Mouse (Mus musculus) heart, adult 2 months (tissue): ENCODE measurements around the gene Rfx5. TPM values are rescaled to one million over a fixed set of nuclear protein-coding genes. Genes with fewer than 3 reads are reported as not detected.

Source experiments
- DNase-seq, 2 experiments: peaks; one replicate each; pipeline ENCODE4 v3.0.0; 2021
- H3K27ac ChIP-seq: fragments of 200-600 bp; 2 replicates; pipeline ENCODE4 v1.8.1; 2022
- H3K27me3 ChIP-seq: fragments of 200-500 bp; 2 replicates; pipeline ENCODE4 v1.6.1; 2012; ENCODE audit warnings: mild to moderate bottlenecking, low read length, inconsistent platforms, mixed read lengths; ENCODE audit not compliant: control insufficient read depth, insufficient read depth
- H3K36me3 ChIP-seq: fragments of 200-500 bp; 2 replicates; pipeline ENCODE4 v1.6.1; 2012; ENCODE audit warnings: low read length, inconsistent platforms; ENCODE audit not compliant: control insufficient read depth, insufficient read depth
- H3K4me1 ChIP-seq: fragments of 200-500 bp; 2 replicates; pipeline ENCODE4 v1.6.1; 2011; ENCODE audit warnings: low read length; ENCODE audit not compliant: control insufficient read depth, insufficient read depth
- H3K4me3 ChIP-seq: fragments of 200-600 bp; 2 replicates; pipeline ENCODE4 v1.8.1; 2022
- H3K79me2 ChIP-seq: fragments of 200-500 bp; replicated peaks from 2 replicates; pipeline ENCODE4 v1.6.1; 2012; ENCODE audit warnings: mild to moderate bottlenecking, inconsistent platforms, low read length, moderate library complexity, mixed read lengths; ENCODE audit not compliant: control insufficient read depth, insufficient read depth
- H3K9ac ChIP-seq: fragments of 200-500 bp; 2 replicates; pipeline ENCODE4 v1.6.1; 2012; ENCODE audit warnings: low read depth, mild to moderate bottlenecking, control low read depth, inconsistent platforms, low read length, mixed read lengths
- CTCF ChIP-seq: fragments of 200-600 bp; IDR thresholded peaks from 2 replicates; pipeline ENCODE4 v1.8.1; 2022; ENCODE audit warnings: antibody characterized with exemption, mild to moderate bottlenecking, moderate library complexity
- EP300 ChIP-seq: fragments of 200-500 bp; IDR thresholded peaks from 2 replicates; pipeline ENCODE4 v1.6.1; 2011; ENCODE audit warnings: low read depth, low read length, control low read depth; ENCODE audit not compliant: insufficient read depth
- POLR2A ChIP-seq: fragments of 200-500 bp; IDR thresholded peaks from 2 replicates; pipeline ENCODE4 v1.6.1; 2011; ENCODE audit warnings: mild to moderate bottlenecking, low read depth, low read length, control low read depth; ENCODE audit not compliant: insufficient read depth
- WGBS: fragments of 180-500 bp; shearing (Covaris S2); methylation state at CpG from one replicate; pipeline ENCODE4 v1.1.7; 2018; 5-methylcytosine and 5-hydroxymethylcytosine counted together
- intact Hi-C: fragments of 180-260 bp; cut with DNase I; formaldehyde crosslinking; loops from one replicate; pipeline ENCODE4 v1.15.1; 2025
- microRNA-seq, 2 experiments: library from miRNA; unstranded; fragments of <30 nt; microRNA quantifications; one replicate each; pipeline ENCODE4 v1.2.0; 2021
- polyA plus RNA-seq: library from polyadenylated mRNA; depleted of rRNA; stranded (reverse); fragments of >200 nt; gene quantifications from 2 replicates; pipeline ENCODE4 v1.2.3, GENCODE M21; 2012; rRNA removed
- total RNA-seq, 2 experiments: library from RNA; stranded (reverse); gene quantifications; 2 replicates each; pipeline ENCODE4 v1.2.3; 2021

Rfx5 gene
- total and polyA plus RNA-seq, 3 experiments = 5.6 to 8.0 (median 6.6) TPM

DNA sequence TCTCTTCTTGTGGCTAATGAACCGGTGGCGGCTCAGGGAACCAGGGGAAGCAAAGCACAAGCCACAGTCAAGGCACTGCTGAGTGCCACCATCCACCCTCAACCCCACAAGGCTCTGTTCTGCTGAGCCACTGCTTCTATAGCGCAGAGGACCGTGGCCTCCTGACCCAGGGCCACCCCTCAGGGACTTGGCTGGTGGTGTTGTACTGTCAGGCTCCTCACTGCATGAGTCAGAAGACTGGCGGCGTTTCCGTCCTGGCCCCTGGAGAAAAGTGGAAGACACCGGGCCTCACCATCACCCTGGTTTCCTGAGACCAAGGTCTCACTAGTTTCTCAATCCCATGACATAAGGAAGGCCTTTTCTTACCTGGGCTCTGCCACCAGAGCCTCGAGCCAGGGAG lies 53.8 kb downstream of the Rfx5 start:
- Histone ChIP-seq H3K4me3 (no peak overlapping the region), H3K9ac (no peak overlapping the region), H3K79me2 (no peaks in the 10 kb centered on the region), H3K27me3 (no peaks in the 10 kb centered on the region), H3K4me1 (no peaks in the 10 kb centered on the region), H3K27ac (no peak overlapping the region), H3K36me3 (peaks cover 2% of the 10 kb centered on the region; the same call in 1 of the 2 replicates)
- no peak for DNase-seq
- TF ChIP-seq EP300 (no peak), CTCF (no peak), POLR2A (no peak)
- intact Hi-C loops = no loop called here
- 80% methylated on average over 9 of the region's 9 CpGs for WGBS

DNA sequence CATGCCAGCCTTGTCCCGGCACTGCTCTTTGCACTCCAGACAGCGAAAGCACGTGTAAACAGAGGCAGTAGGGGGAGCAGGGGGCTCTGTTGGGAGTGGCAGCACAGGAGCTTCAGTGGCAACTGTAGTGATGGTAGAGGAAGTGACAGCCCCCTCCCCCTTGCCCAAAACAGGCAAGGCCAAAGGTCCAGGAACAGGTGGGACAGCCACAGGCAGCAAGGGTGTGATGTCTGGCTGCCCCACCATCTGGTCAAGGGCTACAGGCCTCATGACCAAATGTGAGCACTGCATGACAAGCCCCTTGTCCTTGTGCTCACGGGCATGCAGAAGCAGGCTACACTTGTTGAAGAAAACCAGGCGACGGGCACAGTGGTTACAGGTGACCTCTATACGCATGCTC lies 56.5 kb downstream of the Rfx5 start:
- Histone ChIP-seq H3K79me2 (no peaks in the 10 kb centered on the region), H3K27me3 (no peaks in the 10 kb centered on the region), H3K9ac (no peak overlapping the region), H3K27ac (no peak overlapping the region), H3K4me1 (peaks cover 2% of the 10 kb centered on the region; the same call in 1 of the 2 replicates), H3K4me3 (no peak overlapping the region), H3K36me3 (no peaks in the 10 kb centered on the region)
- TF ChIP-seq POLR2A = no peak
- TF ChIP-seq EP300 = no peak
- TF ChIP-seq CTCF = no peak
- WGBS = 88% methylated on average over 7 of the region's 7 CpGs
- DNase-seq = no peak
- intact Hi-C loops = no loop called here

Small RNA genes within 50 kb of the gene (microRNA-seq; reads per million reads assigned to microRNA genes)
- 2.2 to 3.5 reads per million in 2 experiments for gene Mir7013

Other genes starting within 250 kb of the Rfx5 start
- under 1 TPM; 0.25 to 0.50 TPM for gene Cgn, start 167.6 kb upstream of the Rfx5 start, total RNA-seq
- gene Cgn, start 167.6 kb upstream of the Rfx5 start, polyA plus RNA-seq = 0.26 and 0.43 TPM in 2 replicates
- 10 to 100 TPM; 17.3 TPM for gene Pogz, start 116.5 kb upstream of the Rfx5 start, total RNA-seq
- 13.7 and 16.4 TPM in 2 replicates for gene Pogz, start 116.5 kb upstream of the Rfx5 start, polyA plus RNA-seq
- 100 to 1,000 TPM; 212 to 223 TPM for gene Psmb4, start 67.1 kb upstream of the Rfx5 start, total RNA-seq
- gene Psmb4, start 67.1 kb upstream of the Rfx5 start, polyA plus RNA-seq = 232 and 374 TPM in 2 replicates
- 100 to 1,000 TPM; 100 to 122 TPM for gene Selenbp1, start 21.0 kb upstream of the Rfx5 start, total RNA-seq
- 190 and 223 TPM in 2 replicates for gene Selenbp1, start 21.0 kb upstream of the Rfx5 start, polyA plus RNA-seq
- gene Pi4kb, start 20.7 kb downstream of the Rfx5 start, total RNA-seq = 10 to 100 TPM; 25.8 to 29.5 TPM
- 18.7 and 28.7 TPM in 2 replicates for gene Pi4kb, start 20.7 kb downstream of the Rfx5 start, polyA plus RNA-seq
- 10 to 100 TPM; 11.0 to 13.5 TPM for gene Zfp687, start 61.4 kb downstream of the Rfx5 start, total RNA-seq
- gene Zfp687, start 61.4 kb downstream of the Rfx5 start, polyA plus RNA-seq = 10.6 and 10.9 TPM in 2 replicates
- 100 to 1,000 TPM; 121 to 140 TPM for gene Psmd4, start 88.5 kb downstream of the Rfx5 start, total RNA-seq
- gene Psmd4, start 88.5 kb downstream of the Rfx5 start, polyA plus RNA-seq = 119 and 144 TPM in 2 replicates
- gene Pip5k1a, start 152.9 kb downstream of the Rfx5 start, total RNA-seq = 10 to 100 TPM; 15.8 to 16.8 TPM
- gene Pip5k1a, start 152.9 kb downstream of the Rfx5 start, polyA plus RNA-seq = 11.8 and 17.9 TPM in 2 replicates
- gene Vps72, start 156.9 kb downstream of the Rfx5 start, total RNA-seq = 10 to 100 TPM; 31.8 to 36.5 TPM
- gene Vps72, start 156.9 kb downstream of the Rfx5 start, polyA plus RNA-seq = 34.5 and 39.2 TPM in 2 replicates
- gene Tmod4, start 170.4 kb downstream of the Rfx5 start, total RNA-seq = 10 to 100 TPM; 22.6 to 30.9 TPM
- 23.3 and 25.6 TPM in 2 replicates for gene Tmod4, start 170.4 kb downstream of the Rfx5 start, polyA plus RNA-seq
- gene Scnm1, start 179.9 kb downstream of the Rfx5 start, total RNA-seq = 10 to 100 TPM; 28.3 to 32.1 TPM
- 46.8 and 67.9 TPM in 2 replicates for gene Scnm1, start 179.9 kb downstream of the Rfx5 start, polyA plus RNA-seq
- 1 to 10 TPM; 4.5 to 6.3 TPM for gene Lysmd1, start 180.0 kb downstream of the Rfx5 start, total RNA-seq
- gene Lysmd1, start 180.0 kb downstream of the Rfx5 start, polyA plus RNA-seq = 5.8 and 7.8 TPM in 2 replicates
- gene Tnfaip8l2, start 188.3 kb downstream of the Rfx5 start, total RNA-seq = 1 to 10 TPM; 1.5 to 2.1 TPM
- 3.3 and 4.9 TPM in 2 replicates for gene Tnfaip8l2, start 188.3 kb downstream of the Rfx5 start, polyA plus RNA-seq
- 1 to 10 TPM; 3.8 to 3.9 TPM for gene Sema6c, start 206.4 kb downstream of the Rfx5 start, total RNA-seq
- 16.9 and 21.1 TPM in 2 replicates for gene Sema6c, start 206.4 kb downstream of the Rfx5 start, polyA plus RNA-seq